Mouse (Mus musculus) erythroblast, embryonic 14.5 days (primary cell): ENCODE data around the gene Farp1. TPM values are rescaled to one million over a fixed set of nuclear protein-coding genes. Genes with fewer than 3 reads are reported as not detected.

Experiments used
- H3K27me3 ChIP-seq: 2 replicates; pipeline ENCODE4 v1.6.1; 2012; ENCODE audit warnings: inconsistent platforms; ENCODE audit not compliant: control insufficient read depth
- H3K36me3 ChIP-seq: 2 replicates; pipeline ENCODE4 v1.6.1; 2012; ENCODE audit warnings: mild to moderate bottlenecking, inconsistent platforms; ENCODE audit not compliant: control insufficient read depth
- H3K4me1 ChIP-seq: 2 replicates; pipeline ENCODE4 v1.6.1; 2012; ENCODE audit warnings: inconsistent platforms; ENCODE audit not compliant: control insufficient read depth
- H3K4me3 ChIP-seq: replicated peaks from 2 replicates; pipeline ENCODE3; 2012; ENCODE audit warnings: moderate library complexity, mild to moderate bottlenecking, inconsistent platforms
- H3K9me3 ChIP-seq: 2 replicates; pipeline ENCODE4 v1.6.1; 2012; ENCODE audit warnings: low read length, inconsistent platforms, mixed read lengths; ENCODE audit not compliant: control insufficient read depth
- GATA1 ChIP-seq: IDR thresholded peaks from 2 replicates; pipeline ENCODE4 v1.6.1; 2012; ENCODE audit warnings: low read length, inconsistent platforms, mixed read lengths
- TAL1 ChIP-seq: IDR thresholded peaks from 3 replicates; pipeline ENCODE4 v1.6.1; 2012; ENCODE audit warnings: low read length, inconsistent platforms, mixed read lengths
- polyA plus RNA-seq: library from polyadenylated mRNA; stranded (reverse); fragments of >175 nt; gene quantifications from 2 replicates; pipeline ENCODE4 v1.2.3, GENCODE M21; 2012

Farp1 gene
- polyA plus RNA-seq = 0.09 TPM in 1 of 2 replicates, not detected in the other

- H3K36me3 ChIP-seq = no peaks in the 10 kb centered on the region
- peaks cover 55% of the 10 kb centered on the region for H3K27me3 ChIP-seq
- peak within 1 kb of the TSS; percentile 56 for H3K4me3 ChIP-seq
- TF ChIP-seq TAL1 = no peak
- no peak for TF ChIP-seq GATA1
- no peaks in the 10 kb centered on the region; the same call in 1 of the 2 replicates for H3K9me3 ChIP-seq
- no peaks in the 10 kb centered on the region for H3K4me1 ChIP-seq
Measured at GRCm38 (mm10) chr14:121034973-121035662, at the start of gene Farp1. Farp1 (plus strand) TSS chr14:121035200.

GRCm38 (mm10) chr14:120989126-120989525 lies 45.9 kb upstream of the Farp1 start:
- Histone ChIP-seq H3K4me1 (no peaks in the 10 kb centered on the region), H3K36me3 (no peaks in the 10 kb centered on the region), H3K9me3 (peaks cover 10% of the 10 kb centered on the region), H3K4me3 (no peak overlapping the region), H3K27me3 (no peaks in the 10 kb centered on the region)
- TF ChIP-seq TAL1 = no peak

- Histone ChIP-seq H3K27me3 (no peaks in the 10 kb centered on the region), H3K4me1 (no peaks in the 10 kb centered on the region), H3K36me3 (no peaks in the 10 kb centered on the region), H3K4me3 (no peak overlapping the region), H3K9me3 (no peaks in the 10 kb centered on the region)
- TF ChIP-seq GATA1 = no peak
- TF ChIP-seq TAL1 = no peak
Measured at GRCm38 (mm10) chr14:120997686-120998085, 37.3 kb upstream of the Farp1 start.

- Histone ChIP-seq H3K36me3 (no peaks in the 10 kb centered on the region), H3K4me1 (no peaks in the 10 kb centered on the region), H3K4me3 (no peak overlapping the region), H3K9me3 (0 out of 2 replicates have a peak, but pooled peaks cover 2% of the 10 kb centered on the region), H3K27me3 (no peaks in the 10 kb centered on the region)
- no peak for TF ChIP-seq TAL1
- TF ChIP-seq GATA1 = no peak
Measured at GRCm38 (mm10) chr14:121000561-121001340, 34.2 kb upstream of the Farp1 start.

GRCm38 (mm10) chr14:121005621-121006020 lies 29.4 kb upstream of the Farp1 start:
- Histone ChIP-seq H3K27me3 (no peaks in the 10 kb centered on the region), H3K36me3 (no peaks in the 10 kb centered on the region)
- TF ChIP-seq TAL1 (no peak), GATA1 (no peak)

DNA sequence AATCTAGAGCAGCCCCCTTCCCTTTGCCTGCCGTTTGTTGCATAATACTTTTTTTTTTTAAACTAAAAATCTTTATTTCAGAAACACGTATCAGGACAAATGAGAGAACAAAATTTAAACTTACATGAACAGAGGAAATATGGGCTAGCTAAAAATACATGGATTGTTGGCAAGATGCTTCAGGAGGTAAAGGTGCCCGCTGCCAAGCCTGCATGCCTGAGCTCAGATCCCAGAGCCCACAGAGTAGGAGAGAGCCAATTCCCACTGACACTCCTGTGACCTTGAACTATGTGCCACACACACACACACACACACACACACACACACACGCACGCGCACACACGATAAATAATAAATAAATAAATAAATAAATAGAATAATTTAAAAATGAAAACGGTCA lies 29.0 kb upstream of the Farp1 start:
- Histone ChIP-seq H3K36me3 (no peaks in the 10 kb centered on the region), H3K9me3 (peaks cover 5% of the 10 kb centered on the region; the same call in 1 of the 2 replicates), H3K27me3 (no peaks in the 10 kb centered on the region), H3K4me1 (no peaks in the 10 kb centered on the region), H3K4me3 (no peak overlapping the region)
- no peak for TF ChIP-seq TAL1
- no peak for TF ChIP-seq GATA1

More at GRCm38 (mm10) chr14:121005621-121006020, 29.4 kb upstream of the Farp1 start:
- H3K9me3 ChIP-seq = peaks cover 5% of the 10 kb centered on the region; the same call in 1 of the 2 replicates
- no peaks in the 10 kb centered on the region for H3K4me1 ChIP-seq
- H3K4me3 ChIP-seq = no peak overlapping the region

- H3K4me1 ChIP-seq = no peaks in the 10 kb centered on the region
- no peaks in the 10 kb centered on the region for H3K27me3 ChIP-seq
- TF ChIP-seq TAL1 = no peak
- TF ChIP-seq GATA1 = no peak
- H3K36me3 ChIP-seq = no peaks in the 10 kb centered on the region
- peaks cover 4% of the 10 kb centered on the region; the same call in 1 of the 2 replicates for H3K9me3 ChIP-seq
- no peak overlapping the region for H3K4me3 ChIP-seq
Measured at GRCm38 (mm10) chr14:121015114-121015690, 19.8 kb upstream of the Farp1 start.

DNA sequence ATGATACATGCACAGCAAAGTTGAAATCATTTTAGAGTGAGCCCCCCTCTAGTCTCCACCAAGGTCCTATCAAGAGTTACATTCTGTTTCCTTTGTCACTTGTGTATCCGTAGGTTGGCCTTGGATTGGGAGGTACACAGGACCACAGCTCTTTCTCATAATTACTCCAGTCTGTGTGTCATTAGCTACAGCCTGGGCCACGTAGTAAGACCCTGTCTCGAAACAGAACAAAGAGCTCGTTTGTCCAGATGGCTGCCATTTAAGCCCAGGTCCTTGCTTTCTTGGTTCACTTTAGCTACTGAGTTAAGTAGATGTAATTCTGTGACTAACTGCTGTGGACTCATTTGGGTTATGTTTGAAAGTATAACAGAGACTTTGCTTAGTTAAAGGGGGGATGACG lies 12.6 kb upstream of the Farp1 start:
- TF ChIP-seq GATA1 = no peak
- no peak for TF ChIP-seq TAL1
- Histone ChIP-seq H3K4me1 (no peaks in the 10 kb centered on the region), H3K36me3 (no peaks in the 10 kb centered on the region), H3K4me3 (no peak overlapping the region), H3K27me3 (no peaks in the 10 kb centered on the region), H3K9me3 (peaks cover 2% of the 10 kb centered on the region; the same call in 1 of the 2 replicates)

GRCm38 (mm10) chr14:121025381-121025780 lies 9.6 kb upstream of the Farp1 start:
- H3K4me1 ChIP-seq = no peaks in the 10 kb centered on the region
- no peaks in the 10 kb centered on the region for H3K9me3 ChIP-seq
- TF ChIP-seq GATA1 (no peak), TAL1 (no peak)
- H3K27me3 ChIP-seq = no peaks in the 10 kb centered on the region
- no peaks in the 10 kb centered on the region for H3K36me3 ChIP-seq
- H3K4me3 ChIP-seq = no peak overlapping the region
